Mouse (Mus musculus): ENCODE measurements around the gene Ifi35.

GRCm38 (mm10) chr11:101455627-101456026 is 7.4 kb downstream of the Ifi35 start:
- no peak for TF ChIP-seq POLR2A (IDR thresholded peaks at IDR 0.05; ENCODE audit: borderline replicate concordance, insufficient read depth, low read length)
- no peak for TF ChIP-seq CTCF (IDR thresholded peaks at IDR 0.05; ENCODE audit: borderline replicate concordance, insufficient read depth, low read depth, low read length)

Measured in cerebellum, adult 2 months (tissue).